Mouse (Mus musculus): ENCODE data around the gene Elk4.

Gene Elk4

DNA sequence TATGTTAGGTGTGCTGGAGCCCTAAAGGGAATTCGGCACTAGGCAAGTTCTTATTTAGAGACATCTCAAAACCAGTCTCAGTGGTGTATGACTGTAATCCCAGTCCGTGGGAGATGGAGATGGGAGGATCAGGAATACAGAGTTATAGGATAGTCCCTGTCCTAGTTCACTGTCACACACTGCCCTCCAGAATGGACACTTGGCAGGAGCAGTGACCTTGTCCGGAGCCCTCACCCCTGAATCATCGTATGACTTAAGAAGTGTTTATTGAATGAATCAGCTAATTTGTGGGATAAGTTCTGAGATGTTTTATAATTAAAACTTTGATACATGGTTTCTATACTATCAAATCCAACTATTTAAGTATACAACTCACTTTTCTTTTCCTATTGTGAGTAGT lies 55.7 kb downstream of the Elk4 start:
- CTCF ChIA-PET, result no interaction called here

DNA sequence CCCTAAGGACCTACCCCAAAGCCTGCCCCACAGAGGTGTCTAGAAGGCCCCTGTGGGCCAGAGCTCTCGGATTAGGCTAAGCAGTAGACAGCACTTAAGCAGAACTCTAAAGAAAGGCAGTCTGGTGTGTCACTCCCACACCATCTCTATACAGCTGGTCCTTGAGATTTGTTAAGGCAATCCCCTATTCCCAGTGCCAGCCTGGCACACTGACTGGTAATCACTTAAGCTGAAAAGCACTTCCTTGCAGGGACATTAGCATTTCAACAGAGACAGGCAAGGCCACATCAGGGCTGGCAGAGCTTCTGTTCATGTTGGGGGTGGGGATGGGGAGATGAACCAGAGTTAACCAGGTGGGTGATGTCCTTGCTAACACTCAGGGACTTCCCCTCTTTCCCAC lies 57.6 kb downstream of the Elk4 start:
- CTCF ChIA-PET, result interaction anchor here (0.6 kb wide), 1 partner anchor 436 kb away, joined by 3 read pairs; no protein-coding TSS in a partner anchor

DNA sequence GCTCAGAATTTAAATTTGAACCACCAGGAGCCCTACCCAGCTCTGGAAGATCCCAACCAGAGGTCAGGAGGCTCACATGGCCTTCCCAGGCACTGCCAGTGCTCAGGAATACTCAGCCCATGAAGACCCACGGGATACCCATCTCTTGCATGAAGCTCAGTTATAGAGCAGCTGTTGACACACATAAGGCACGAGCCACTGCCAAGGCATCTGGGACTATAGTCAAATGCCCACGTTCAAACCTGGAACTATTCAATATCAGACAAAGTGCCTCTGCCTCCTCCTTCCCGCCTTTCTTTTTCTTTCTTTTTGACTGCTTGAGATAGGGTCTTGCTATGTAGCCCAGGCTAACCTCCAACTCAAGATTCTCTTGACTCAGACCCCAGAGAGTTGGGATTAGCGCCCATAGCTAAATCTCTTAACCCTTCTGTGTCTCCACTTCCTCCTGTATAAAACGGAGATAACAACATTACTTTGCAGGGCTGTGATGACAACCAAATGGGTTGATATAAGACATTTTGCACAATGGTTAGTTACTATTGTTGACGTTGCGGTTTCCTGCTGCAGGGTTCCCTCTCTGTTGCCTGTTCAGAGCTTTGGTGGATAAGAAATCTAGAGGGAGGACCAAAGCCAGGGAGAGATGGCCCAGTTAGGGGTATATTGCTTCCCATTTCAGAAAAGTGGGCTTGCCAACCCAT lies 58.2 kb downstream of the Elk4 start:
- CTCF ChIA-PET, result interaction anchor here (0.6 kb wide), 1 partner anchor 436 kb away, joined by 3 read pairs; no protein-coding TSS in a partner anchor

DNA sequence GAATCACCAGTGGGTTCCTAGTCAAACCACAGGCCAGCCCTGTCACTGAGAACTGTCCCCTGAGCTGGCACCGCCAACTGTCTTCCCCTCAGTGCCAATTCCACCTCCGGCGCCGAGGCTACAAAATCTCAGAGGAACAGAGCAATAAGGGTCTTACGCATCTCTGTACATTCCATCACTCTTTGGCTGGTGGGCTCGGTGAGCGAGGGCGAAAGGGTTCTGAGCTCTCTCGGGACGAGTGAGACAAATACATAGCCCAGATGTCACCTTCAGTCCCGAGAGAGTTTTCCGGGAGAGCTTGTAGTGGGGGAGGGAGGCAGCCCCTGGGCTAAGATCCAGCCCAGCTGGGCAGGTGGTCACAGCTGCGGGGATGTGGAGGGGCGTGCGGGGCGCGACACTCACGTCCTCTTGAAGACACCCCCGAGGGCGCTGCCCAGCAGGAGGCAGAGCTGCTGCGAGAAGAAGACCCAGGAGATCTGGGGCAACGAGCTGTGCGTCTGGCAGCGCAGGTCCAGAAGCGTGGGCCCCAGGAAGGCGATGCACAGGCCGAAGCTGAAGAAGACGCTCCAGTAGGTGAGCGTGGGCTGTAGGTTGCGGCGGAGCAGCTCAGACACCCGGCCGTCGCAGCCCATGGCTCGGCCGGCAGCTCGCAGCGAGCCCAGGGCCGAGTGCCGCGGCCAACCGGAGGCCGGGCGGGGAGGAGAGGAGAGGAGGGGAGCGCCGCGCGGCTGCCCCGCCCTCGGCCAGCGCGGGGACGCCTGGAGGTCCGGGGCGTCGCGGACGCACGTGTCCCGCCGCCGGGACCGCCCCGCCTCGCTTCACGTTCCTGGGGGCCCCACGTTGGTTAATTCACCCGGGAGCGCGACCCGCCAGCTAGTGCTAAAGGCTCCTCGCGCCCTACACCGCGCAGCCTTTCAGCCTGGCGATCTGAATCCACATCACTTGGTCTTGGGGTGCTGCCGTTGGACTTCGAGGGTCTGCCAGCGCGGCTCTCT lies 60.2 kb downstream of the Elk4 start, which contains the start of gene Mfsd4a:
Gene Mfsd4a, minus strand, starts transcription at position 802 of the 995 bp plus-strand sequence.
- CTCF ChIA-PET, result no interaction called here

DNA sequence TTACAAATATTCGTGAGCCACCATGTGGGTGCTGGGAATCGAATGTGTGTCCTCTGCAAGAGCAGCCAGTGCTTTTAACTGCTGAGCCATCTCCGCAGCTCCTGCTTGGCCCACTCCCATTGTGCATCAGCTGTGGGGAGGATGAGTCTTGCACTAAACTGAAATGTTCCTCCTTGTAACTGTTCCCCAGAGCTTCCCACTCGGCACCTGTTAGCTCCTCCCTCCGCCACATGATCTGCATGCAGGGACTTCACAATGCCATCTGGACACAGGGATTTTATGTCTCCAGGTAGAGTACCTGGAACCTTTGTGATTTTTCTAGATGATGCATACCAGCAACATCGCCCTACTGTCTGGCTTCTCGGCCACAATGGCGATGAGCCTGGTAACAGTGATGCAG lies 62.0 kb downstream of the Elk4 start:
- CTCF ChIA-PET, result no interaction called here

DNA sequence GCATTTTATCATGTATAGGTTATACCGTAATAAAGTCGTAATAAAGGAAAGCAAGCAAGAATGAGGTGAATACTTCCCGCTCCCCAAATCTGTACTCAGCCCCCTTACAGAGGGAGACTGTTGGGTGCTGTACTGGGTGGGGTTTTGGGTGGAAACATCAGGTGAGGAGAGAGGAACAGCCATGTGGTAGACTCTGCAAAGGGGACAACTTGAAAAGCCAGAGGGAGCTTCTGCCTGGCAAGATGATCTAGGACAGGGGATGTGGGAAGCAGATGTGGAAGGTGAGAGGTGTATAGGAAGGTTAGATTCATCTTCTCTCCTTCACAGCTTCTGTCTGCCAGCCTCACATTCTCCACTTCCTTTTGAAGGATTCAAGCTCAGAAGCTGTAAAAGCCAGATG lies 63.3 kb downstream of the Elk4 start:
- CTCF ChIA-PET, result no interaction called here

DNA sequence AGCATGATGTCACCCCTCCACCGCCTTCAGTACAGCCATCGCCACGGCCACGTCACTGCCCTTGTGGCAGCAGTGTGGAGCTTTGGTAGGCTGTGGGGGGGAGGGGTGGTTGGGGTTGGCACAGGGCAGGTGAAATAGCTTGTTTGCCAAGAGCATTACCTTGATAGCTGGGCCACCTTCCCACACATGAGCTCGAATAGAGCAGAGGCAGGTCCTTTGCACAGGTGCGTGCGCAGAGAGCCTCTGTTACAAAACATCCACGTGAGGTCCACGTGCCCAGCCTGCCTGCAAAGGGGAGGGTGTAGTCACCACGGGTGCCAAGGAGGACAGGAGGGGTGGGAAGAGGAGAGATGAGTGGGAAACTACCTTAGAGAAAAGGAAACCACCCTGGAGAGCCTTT lies 68.2 kb downstream of the Elk4 start:
- CTCF ChIA-PET, result no interaction called here

DNA sequence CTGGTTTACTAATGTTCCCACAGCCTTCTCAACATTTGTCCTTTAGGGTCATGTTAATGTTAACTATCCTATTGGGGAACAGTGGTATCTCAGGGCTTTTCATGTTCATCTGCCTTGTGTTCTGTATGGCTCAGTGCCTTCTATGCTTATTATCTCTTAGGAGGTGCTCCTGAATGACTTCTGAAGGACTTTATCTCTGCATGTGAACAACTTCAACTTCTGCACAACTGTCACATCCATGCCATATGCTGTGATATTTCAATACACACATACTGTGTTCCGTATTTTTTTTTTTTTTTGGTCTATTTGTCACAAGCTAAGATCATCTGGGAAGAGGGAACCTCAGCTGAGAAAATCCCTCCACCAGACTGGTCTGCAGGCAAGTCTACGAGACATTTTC lies 71.0 kb downstream of the Elk4 start:
- CTCF ChIA-PET, result interaction anchor here (0.6 kb wide), 1 partner anchor 31 kb away, joined by 3 read pairs; no protein-coding TSS in a partner anchor
